Mouse (Mus musculus): Measurements from ENCODE around the gene Diaph3.
"Not testable (repeated sequence)": the region's sequence is repeated elsewhere in the genome, so short reads cannot be mapped to it uniquely, and the experiment has no call there.

The Diaph3 gene

DNA sequence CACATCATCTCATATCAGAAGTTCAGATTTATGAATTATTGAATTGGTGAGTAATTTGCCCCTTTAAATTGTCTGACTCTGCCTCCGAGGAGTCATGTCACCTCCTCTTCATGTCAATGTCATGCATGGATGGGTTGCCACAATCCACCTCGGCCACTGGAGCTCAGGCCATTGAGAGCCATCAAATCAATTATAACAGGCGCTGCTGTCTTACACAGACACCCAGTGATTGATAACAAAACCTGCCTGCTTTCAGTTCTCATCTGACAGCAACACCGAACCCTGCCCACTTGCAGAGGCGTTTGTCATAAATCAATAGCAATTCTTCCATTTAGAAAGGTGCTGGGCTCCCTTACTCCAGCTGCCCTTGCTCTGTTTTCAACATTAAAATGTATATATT is 402.1 kb downstream of the Diaph3 start:
- peak; percentile 12 for DNase-seq (ENCODE audit: inconsistent ontology term)

GRCm38 (mm10) chr14:86736646-86737045 is 404.4 kb downstream of the Diaph3 start:
- no peak for DNase-seq (ENCODE audit: inconsistent ontology term)

DNA sequence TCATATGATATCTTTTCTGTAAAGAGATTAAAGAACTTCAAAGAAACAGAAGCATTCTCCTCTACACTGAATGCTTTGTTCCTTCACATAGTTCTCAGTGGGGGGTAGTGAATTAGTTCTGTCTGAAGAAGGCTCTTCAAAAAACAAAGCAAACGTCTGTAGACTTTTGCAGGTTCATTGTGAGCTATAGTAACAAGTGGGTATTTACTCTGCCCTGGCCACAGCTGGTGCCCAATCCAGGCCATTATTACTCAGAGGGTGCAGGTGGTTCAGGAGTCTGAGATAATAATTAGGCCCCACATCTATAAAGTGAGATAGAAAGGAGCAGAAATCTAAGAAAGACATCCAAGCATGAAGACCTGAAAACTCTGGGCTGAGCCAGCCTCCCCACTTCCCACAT is 409.7 kb downstream of the Diaph3 start:
- DNase-seq (ENCODE audit: inconsistent ontology term) = no peak

GRCm38 (mm10) chr14:86729617-86730098 is 411.4 kb downstream of the Diaph3 start:
- peak; percentile 79 for DNase-seq (ENCODE audit: inconsistent ontology term)

- DNase-seq (ENCODE audit: inconsistent ontology term) = no peak
Measured at GRCm38 (mm10) chr14:86727538-86728045, 413.4 kb downstream of the Diaph3 start.

- DNase-seq (ENCODE audit: inconsistent ontology term) = no peak
Measured at GRCm38 (mm10) chr14:86721768-86722167, 419.3 kb downstream of the Diaph3 start.

- DNase-seq (ENCODE audit: inconsistent ontology term) = no peak
Measured at GRCm38 (mm10) chr14:86721082-86721481, 420.0 kb downstream of the Diaph3 start.

DNA sequence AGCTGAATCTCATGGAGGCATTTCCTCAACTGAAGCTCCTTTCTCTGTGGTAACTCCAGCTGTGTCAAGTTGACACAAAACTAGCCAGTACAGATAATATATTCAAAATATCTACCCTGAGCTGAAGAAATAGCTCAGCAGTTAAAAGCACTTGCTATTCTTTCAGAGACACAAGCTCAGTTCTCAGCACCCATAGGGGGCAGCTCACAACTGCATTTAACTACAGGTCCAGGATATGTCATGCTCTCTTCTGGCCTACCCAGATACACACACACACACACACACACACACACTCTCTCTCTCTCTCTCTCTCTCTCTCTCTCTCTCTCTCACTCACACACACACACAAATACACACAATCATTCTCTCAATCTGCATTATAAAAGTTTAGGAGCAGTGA is 420.6 kb downstream of the Diaph3 start:
- DNase-seq (ENCODE audit: inconsistent ontology term) = not testable (repeated sequence)

- no peak for DNase-seq (ENCODE audit: inconsistent ontology term)
Measured at GRCm38 (mm10) chr14:86714088-86714690, 426.8 kb downstream of the Diaph3 start.

GRCm38 (mm10) chr14:86704080-86704479 is 437.0 kb downstream of the Diaph3 start:
- no peak for DNase-seq (ENCODE audit: inconsistent ontology term)

GRCm38 (mm10) chr14:86701145-86701544 is 439.9 kb downstream of the Diaph3 start:
- no peak for DNase-seq (ENCODE audit: inconsistent ontology term)

GRCm38 (mm10) chr14:86697887-86698286 is 443.1 kb downstream of the Diaph3 start:
- peak; percentile 17 for DNase-seq (ENCODE audit: inconsistent ontology term)

GRCm38 (mm10) chr14:86692714-86693113 is 448.3 kb downstream of the Diaph3 start:
- DNase-seq (ENCODE audit: inconsistent ontology term) = no peak

DNA sequence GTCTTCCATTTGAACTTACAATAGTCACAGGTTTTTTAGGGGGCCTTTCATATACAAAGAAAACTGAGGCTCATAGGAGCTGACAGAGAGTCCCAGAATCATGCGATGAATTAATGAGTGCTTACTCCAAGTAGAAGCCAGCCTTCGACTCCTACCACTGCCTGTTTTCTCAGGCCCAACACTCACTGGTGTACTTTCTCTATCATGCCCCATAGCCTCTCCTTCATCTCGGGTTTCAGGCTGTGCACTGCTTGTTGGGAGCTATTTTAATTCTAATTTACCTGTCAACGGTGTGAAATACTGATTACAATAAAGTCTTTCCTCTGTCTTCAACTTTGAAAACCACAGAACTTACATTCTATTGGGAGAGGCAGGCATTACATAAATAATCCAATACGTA is 449.7 kb downstream of the Diaph3 start:
- no peak for DNase-seq (ENCODE audit: inconsistent ontology term)

DNA sequence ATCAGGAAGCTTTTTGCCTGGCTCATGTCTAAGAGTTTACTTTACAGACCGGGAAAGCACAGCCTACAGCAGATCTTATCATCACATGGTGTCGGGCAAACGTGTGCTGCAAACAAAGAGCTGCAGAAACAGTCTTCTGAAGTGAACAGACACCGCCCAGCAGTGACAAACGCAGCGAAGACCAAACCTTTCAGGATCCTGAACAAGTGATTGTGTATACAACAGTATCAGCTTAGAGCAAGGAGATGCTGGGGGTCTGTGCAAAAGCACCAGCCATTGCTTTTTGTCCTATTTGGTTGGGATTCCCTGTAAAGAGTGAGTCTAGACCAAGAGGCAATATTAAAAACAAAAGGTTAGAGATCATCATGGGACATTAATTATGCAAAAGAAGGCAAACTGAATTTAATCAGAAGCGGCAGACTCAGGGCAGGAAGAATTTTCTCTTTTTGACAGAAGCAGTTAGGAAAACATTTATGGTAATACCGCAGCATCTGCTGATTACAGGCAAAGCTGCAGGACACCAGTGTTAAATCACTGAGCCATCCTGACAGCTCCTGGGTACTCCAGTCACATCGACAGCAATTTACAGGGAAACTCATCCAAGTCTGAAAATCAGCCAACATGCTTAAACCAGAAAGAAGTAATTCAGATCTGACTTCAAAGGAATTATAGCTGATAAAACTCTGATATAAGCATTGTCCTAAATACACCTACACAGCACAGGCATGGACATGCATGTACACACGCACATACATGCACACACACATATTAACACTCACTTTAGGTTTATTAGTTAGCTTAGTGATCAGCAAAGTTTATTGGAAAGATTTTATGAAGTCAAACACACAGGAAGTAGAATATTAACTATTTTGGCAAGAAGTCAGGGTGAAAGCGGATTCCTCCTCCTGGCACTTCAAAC is 456.2 kb downstream of the Diaph3 start:
- DNase-seq (ENCODE audit: inconsistent ontology term) = peak; percentile 47

GRCm38 (mm10) chr14:86681951-86682350 is 459.1 kb downstream of the Diaph3 start:
- DNase-seq (ENCODE audit: inconsistent ontology term) = no peak

GRCm38 (mm10) chr14:86678992-86679391 is 462.0 kb downstream of the Diaph3 start:
- DNase-seq (ENCODE audit: inconsistent ontology term) = no peak

DNA sequence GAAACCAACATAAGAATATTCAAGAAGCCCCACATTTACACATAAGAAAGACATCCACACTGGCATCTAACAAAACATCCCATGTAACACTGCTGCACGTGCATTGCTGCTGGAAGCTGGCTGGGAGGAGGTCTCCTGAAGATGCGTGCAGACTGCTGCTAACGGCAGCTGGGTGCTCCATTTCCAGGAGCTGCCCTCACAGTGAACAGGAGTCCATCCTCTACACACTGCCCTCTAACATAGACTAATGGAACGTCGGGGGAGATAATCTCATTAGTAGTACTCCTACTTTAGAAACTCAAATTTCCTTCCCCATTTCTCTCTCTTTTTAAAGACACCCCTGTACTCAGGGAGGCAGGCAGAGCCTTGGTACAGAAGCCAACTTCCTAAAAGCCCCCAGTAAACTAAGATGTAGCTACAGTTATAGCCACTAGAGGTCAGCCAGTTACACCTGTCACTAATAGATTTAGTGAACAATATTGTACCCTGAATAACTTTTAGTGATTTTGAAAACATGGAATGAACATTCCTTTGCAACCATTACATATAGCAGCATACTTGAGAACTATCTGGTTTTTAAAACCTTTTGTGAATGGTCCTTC is 462.8 kb downstream of the Diaph3 start:
- DNase-seq (ENCODE audit: inconsistent ontology term) = no peak

DNA sequence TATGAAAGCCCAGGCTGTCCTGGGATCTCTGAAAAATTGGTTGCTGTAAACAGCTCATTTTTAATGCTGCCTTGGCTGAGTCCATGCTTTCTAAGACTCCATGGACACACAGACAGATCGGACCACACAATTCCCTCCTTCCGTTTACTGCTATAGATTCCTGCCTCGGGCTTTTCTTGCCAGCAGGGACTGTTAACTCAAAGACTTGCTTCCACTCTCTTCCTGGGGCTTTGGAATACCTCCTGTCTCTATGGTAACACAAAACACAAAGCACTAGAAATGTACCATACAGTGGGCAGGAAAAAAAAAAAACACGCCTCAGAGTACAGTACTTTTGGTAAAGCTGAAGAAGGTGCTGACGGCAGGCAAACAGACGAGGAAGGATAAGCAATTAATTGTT is 464.0 kb downstream of the Diaph3 start:
- no peak for DNase-seq (ENCODE audit: inconsistent ontology term)

DNA sequence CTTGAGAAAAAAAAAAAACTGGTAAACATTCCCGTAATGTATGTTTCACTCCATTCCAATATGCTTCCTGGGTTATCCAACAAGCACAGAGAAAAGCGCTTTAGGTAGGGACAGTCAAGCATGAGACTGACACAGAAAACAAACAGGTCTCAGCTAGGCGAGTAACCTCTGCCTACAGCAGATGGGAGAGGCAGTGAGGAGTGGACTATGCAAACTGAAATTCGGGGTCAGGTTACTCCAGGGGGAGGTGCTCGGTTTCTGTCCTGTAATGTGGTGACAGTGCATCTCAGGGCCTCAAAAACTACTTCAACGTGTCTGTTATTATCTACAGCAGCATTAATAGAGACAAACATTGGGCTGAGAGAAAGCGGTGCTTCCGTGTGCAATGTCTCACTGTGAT is 465.7 kb downstream of the Diaph3 start:
- DNase-seq (ENCODE audit: inconsistent ontology term) = no peak

DNA sequence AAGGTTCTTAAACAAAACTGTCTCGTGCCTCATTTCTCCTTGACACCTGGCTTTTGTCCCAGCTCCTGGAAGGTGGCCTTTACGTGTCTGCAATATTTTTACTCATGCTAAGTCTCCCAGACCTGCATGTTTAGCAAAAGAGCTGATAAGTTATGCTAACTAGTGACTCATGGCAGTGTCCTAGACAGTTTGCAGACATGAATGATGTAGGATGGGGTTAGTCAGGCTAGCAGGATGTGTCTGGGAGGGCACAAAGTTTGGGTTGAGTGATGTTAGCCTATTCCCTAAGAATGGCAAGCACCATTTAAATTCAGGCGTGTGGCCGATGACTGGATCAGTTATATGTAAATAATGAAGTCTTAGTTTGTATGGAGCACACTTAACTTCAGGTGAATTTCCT is 478.2 kb downstream of the Diaph3 start:
- DNase-seq (ENCODE audit: inconsistent ontology term) = no peak

- DNase-seq (ENCODE audit: inconsistent ontology term) = no peak
Measured at GRCm38 (mm10) chr14:86660556-86660955, 480.5 kb downstream of the Diaph3 start.

All from Muller cell, postnatal 12 days (primary cell).